Mouse (Mus musculus) B cell, adult 62 days (primary cell): ENCODE data around the gene Vstm2a. TPM values are rescaled to one million over a fixed set of nuclear protein-coding genes. Genes with fewer than 3 reads are reported as not detected.

ENCODE experiments used
- total RNA-seq: library from RNA; stranded (reverse); gene quantifications from 4 replicates; pipeline ENCODE4 v1.2.4, GENCODE M21; 2023

The Vstm2a gene
- not detected in 4 replicates for total RNA-seq

DNA sequence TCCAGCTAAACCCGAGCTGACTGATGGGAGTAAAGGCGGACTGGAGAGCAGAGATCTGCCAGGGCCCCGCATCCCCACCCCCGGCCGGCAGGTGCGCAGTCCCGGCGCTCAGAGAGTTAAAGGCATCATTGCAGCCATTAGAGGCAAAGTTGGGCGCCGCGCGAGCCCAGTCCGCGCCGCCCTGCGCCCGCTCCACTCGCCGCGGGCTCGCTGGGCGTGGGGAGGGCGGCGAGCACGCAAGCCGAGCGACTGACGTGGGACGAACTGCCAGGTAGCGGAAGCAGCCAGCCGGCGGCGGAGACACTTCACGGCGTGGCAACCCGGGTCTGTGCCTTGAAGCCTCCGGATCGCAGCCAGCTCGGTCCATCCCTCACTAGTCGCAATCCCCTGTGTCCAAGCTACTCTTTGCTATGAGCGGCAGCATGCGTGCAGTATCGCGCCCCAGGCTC lies at the start of gene Vstm2a:
Vstm2a (plus strand) TSS at position 252 of the 449 bp plus-strand sequence.

